Mouse (Mus musculus) cerebellum, postnatal 25 days (tissue): Measurements from ENCODE around the gene Lep.

ENCODE experiments used
- DNase-seq, 2 experiments: peaks; one replicate each; pipeline ENCODE4 v3.0.0; 2021; ENCODE audit warnings: mixed read lengths in 2 of 2

Lep gene

GRCm38 (mm10) chr6:29049926-29050325 lies 10.1 kb upstream of the Lep start:
- DNase-seq = no peak

- DNase-seq = no peak
Measured at GRCm38 (mm10) chr6:29052188-29052587, 7.8 kb upstream of the Lep start.

GRCm38 (mm10) chr6:29053181-29053580 lies 6.8 kb upstream of the Lep start:
- no peak for DNase-seq

- DNase-seq = no peak
Measured at GRCm38 (mm10) chr6:29056377-29056776, 3.6 kb upstream of the Lep start.

- DNase-seq = no peak
Measured at GRCm38 (mm10) chr6:29066389-29066790, 6.4 kb downstream of the Lep start.

- DNase-seq = peak; percentile 83 to 85
Measured at GRCm38 (mm10) chr6:29072258-29072657, 12.2 kb downstream of the Lep start.

- DNase-seq = peak; percentile 61 to 71
Measured at GRCm38 (mm10) chr6:29073462-29074132, 13.6 kb downstream of the Lep start.

- peak in 1 of 2 experiments; percentile 44 for DNase-seq
Measured at GRCm38 (mm10) chr6:29074133-29074469, 14.1 kb downstream of the Lep start.

- no peak for DNase-seq
Measured at GRCm38 (mm10) chr6:29079291-29079690, 19.3 kb downstream of the Lep start.

GRCm38 (mm10) chr6:29081826-29082363 lies 21.9 kb downstream of the Lep start:
- DNase-seq = no peak

- no peak for DNase-seq
Measured at GRCm38 (mm10) chr6:29082776-29083354, 22.8 kb downstream of the Lep start.

- no peak for DNase-seq
Measured at GRCm38 (mm10) chr6:29084401-29084800, 24.4 kb downstream of the Lep start.

GRCm38 (mm10) chr6:29087921-29088709 lies 28.1 kb downstream of the Lep start:
- DNase-seq = no peak

GRCm38 (mm10) chr6:29092234-29092633 lies 32.2 kb downstream of the Lep start:
- DNase-seq = no peak

GRCm38 (mm10) chr6:29092904-29093303 lies 32.9 kb downstream of the Lep start:
- no peak for DNase-seq

GRCm38 (mm10) chr6:29099536-29100170 lies 39.6 kb downstream of the Lep start:
- no peak for DNase-seq

GRCm38 (mm10) chr6:29100423-29100822 lies 40.4 kb downstream of the Lep start:
- no peak for DNase-seq

- peak; percentile 14 to 38 for DNase-seq
Measured at GRCm38 (mm10) chr6:29101248-29101864, 41.3 kb downstream of the Lep start.

GRCm38 (mm10) chr6:29108376-29108775 lies 48.4 kb downstream of the Lep start:
- DNase-seq = no peak

- no peak for DNase-seq
Measured at GRCm38 (mm10) chr6:29111501-29111900, 51.5 kb downstream of the Lep start.

- no peak for DNase-seq
Measured at GRCm38 (mm10) chr6:29115756-29116155, 55.7 kb downstream of the Lep start.

GRCm38 (mm10) chr6:29117417-29118104 lies 57.5 kb downstream of the Lep start:
- DNase-seq = peak in 1 of 2 experiments; percentile 16
